Mouse (Mus musculus) CH12.LX (cell line): ENCODE data around the gene Cirbp.

Experiments
- CHD2 ChIP-seq: IDR thresholded peaks from 2 replicates; pipeline ENCODE4 v1.6.1; 2011; ENCODE audit warnings: low read length, improper control_type of control experiment
- CTCF ChIP-seq, 2 experiments: IDR thresholded peaks in 1 of 2; conservative IDR thresholded peaks in 1 of 2; 2 replicates each; pipeline ENCODE4 v1.5.1; 2011 to 2012; ENCODE audit warnings: low read depth in 2 of 2, low read length in 2 of 2, improper control_type of control experiment in 1 of 2, inconsistent platforms in 1 of 2, mild to moderate bottlenecking in 1 of 2, moderate library complexity in 1 of 2
- MAFK ChIP-seq: IDR thresholded peaks from 2 replicates; pipeline ENCODE4 v1.6.1; 2011; ENCODE audit warnings: low read length, improper control_type of control experiment; ENCODE audit not compliant: insufficient replicate concordance
- MEF2A ChIP-seq: IDR thresholded peaks from 2 replicates; pipeline ENCODE4 v1.6.1; 2014; ENCODE audit warnings: low read depth, mild to moderate bottlenecking, inconsistent platforms, low read length, improper control_type of control experiment, borderline replicate concordance
- POLR2A ChIP-seq: IDR thresholded peaks from 2 replicates; pipeline ENCODE4 v1.6.1; 2011; ENCODE audit warnings: low read depth, mild to moderate bottlenecking, improper control_type of control experiment, low read length

- no peak for TF ChIP-seq CHD2
- no peak for TF ChIP-seq CTCF (conservative IDR thresholded peaks at IDR 0.05 in 1 of 2, IDR thresholded peaks at IDR 0.05 in 1 of 2; ENCODE audit: low read depth in 2 of 2, low read length in 2 of 2)
- TF ChIP-seq POLR2A, result no peak
- TF ChIP-seq MEF2A, result no peak
- no peak for TF ChIP-seq MAFK
These were observed 45.6 kb upstream of the Cirbp start for GRCm38 (mm10) chr10:80120146-80120545.
